Mouse (Mus musculus): ENCODE measurements around the gene Zfp715. TPM values are rescaled to one million over a fixed set of nuclear protein-coding genes. Genes with fewer than 3 reads are reported as not detected.
"Not testable (repeated sequence)": the region's sequence is repeated elsewhere in the genome, so short reads cannot be mapped to it uniquely, and the experiment has no call there.

Gene Zfp715
- polyA plus RNA-seq, 1 experiment from 2014 or later: 7.8 TPM

DNA sequence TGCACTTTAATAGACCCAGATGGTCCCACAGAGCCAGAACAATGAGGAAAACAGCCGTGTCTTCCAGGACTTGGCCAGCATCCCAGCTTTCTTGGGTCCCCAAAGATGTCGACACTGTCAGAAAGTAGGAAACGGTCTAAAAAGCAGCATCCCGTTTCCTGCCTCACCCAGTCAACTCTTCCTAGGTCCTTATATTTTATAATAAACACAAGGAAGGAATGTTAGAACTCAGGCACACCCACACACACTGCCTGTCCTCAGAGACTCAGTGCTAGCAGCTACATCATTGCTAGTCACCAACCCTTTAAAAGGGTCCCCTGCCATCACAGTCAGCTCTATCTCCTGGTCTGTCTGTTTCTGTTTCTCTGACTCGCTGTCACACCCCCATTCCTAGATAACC is 35.7 kb downstream of the Zfp715 start:
- H3K36me3 ChIP-seq: no peaks in the 10 kb centered on the region
- H3K4me3 ChIP-seq: no peak overlapping the region
- no peak overlapping the region for H3K27ac ChIP-seq
- no peak for DNase-seq (ENCODE audit: low spot score)
- 66% methylated on average over 5 of the region's 5 CpGs for WGBS
- H3K4me1 ChIP-seq (replicated peaks): no peaks in the 10 kb centered on the region
- no peaks in the 10 kb centered on the region for H3K27me3 ChIP-seq (ENCODE audit: insufficient read depth, poor library complexity, severe bottlenecking)
- H3K9me3 ChIP-seq: peaks cover 5% of the 10 kb centered on the region; the same call in 1 of the 2 replicates

DNA sequence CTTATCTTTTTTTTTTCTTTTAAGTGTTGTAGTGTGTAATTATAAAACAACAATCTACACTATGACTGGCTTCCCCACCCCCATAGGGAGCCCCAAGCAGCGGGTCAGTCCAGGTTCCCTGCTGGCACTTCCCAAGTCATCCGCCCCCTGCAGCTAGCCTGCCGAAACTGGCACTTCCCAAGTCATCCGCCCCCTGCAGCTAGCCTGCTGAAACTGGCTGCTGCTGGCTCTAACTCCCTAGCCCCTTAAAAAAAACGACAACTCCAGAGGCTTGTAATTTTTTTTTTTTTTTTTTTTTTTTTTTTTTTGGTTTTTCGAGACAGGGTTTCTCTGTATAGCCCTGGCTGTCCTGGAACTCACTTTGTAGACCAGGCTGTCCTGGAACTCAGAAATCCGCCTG is 36.9 kb downstream of the Zfp715 start:
- not testable (repeated sequence) for H3K27me3 ChIP-seq (ENCODE audit: insufficient read depth, poor library complexity, severe bottlenecking); H3K4me3 ChIP-seq; H3K27ac ChIP-seq; DNase-seq (ENCODE audit: low spot score); H3K36me3 ChIP-seq; H3K4me1 ChIP-seq (replicated peaks)
- 48% methylated on average over 7 of the region's 7 CpGs for WGBS
- peaks cover 11% of the 10 kb centered on the region; the same call in 1 of the 2 replicates for H3K9me3 ChIP-seq

- peaks cover 20% of the 10 kb centered on the region; the same call in 1 of the 2 replicates for H3K9me3 ChIP-seq
- no peaks in the 10 kb centered on the region for H3K27me3 ChIP-seq (ENCODE audit: insufficient read depth, poor library complexity, severe bottlenecking)
- H3K4me3 ChIP-seq: no peak overlapping the region
- H3K36me3 ChIP-seq: no peaks in the 10 kb centered on the region
- no peaks in the 10 kb centered on the region for H3K4me1 ChIP-seq (replicated peaks)
- H3K27ac ChIP-seq: no peak overlapping the region
- no peak for DNase-seq (ENCODE audit: low spot score)
- 69% methylated on average over 1 of the region's 1 CpGs for WGBS
Observed at GRCm38 (mm10) chr7:43273476-43273875, 39.6 kb downstream of the Zfp715 start.

DNA sequence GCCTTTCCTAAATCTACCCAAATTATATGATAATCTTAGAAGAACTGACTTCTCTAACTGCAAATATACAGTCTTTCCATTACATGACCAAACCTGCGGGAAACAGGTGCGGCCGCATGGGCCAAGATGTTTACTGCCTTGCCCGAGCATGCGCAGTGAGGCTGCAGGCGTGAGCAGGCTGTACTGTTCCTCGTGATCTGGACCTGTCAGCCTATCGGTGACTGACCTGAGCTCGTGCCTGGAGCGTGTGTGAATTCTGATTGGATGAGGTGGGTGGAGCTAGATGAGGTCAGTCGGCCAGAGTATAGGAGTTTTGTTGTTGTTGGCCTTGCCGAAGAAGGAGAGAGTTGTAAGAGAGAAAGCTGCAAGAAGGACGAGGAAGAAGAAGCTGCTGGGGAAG is 45.7 kb downstream of the Zfp715 start:
- not testable (repeated sequence) for H3K4me3 ChIP-seq; H3K36me3 ChIP-seq; DNase-seq (ENCODE audit: low spot score); H3K4me1 ChIP-seq (replicated peaks); H3K27ac ChIP-seq; H3K27me3 ChIP-seq (ENCODE audit: insufficient read depth, poor library complexity, severe bottlenecking)
- peaks cover 49% of the 10 kb centered on the region for H3K9me3 ChIP-seq
- WGBS: 92% methylated on average over 13 of the region's 13 CpGs

GRCm38 (mm10) chr7:43253540-43253939 is 59.6 kb downstream of the Zfp715 start:
- no peaks in the 10 kb centered on the region for H3K27me3 ChIP-seq (ENCODE audit: insufficient read depth, poor library complexity, severe bottlenecking)
- no peak overlapping the region for H3K27ac ChIP-seq
- peaks cover 40% of the 10 kb centered on the region for H3K9me3 ChIP-seq
- H3K4me3 ChIP-seq: no peak overlapping the region
- H3K36me3 ChIP-seq: no peaks in the 10 kb centered on the region
- 78% methylated on average over 7 of the region's 7 CpGs for WGBS
- no peak for DNase-seq (ENCODE audit: low spot score)
- no peaks in the 10 kb centered on the region for H3K4me1 ChIP-seq (replicated peaks)

GRCm38 (mm10) chr7:43250718-43251117 is 62.4 kb downstream of the Zfp715 start:
- H3K36me3 ChIP-seq; H3K4me1 ChIP-seq (replicated peaks); H3K27me3 ChIP-seq (ENCODE audit: insufficient read depth, poor library complexity, severe bottlenecking); H3K4me3 ChIP-seq; H3K27ac ChIP-seq; DNase-seq (ENCODE audit: low spot score): not testable (repeated sequence)
- 76% methylated on average over 1 of the region's 1 CpGs for WGBS
- peaks cover 40% of the 10 kb centered on the region for H3K9me3 ChIP-seq

Other genes starting within 250 kb of the Zfp715 start
- gene Zfp936, start 199.1 kb downstream of the Zfp715 start, polyA plus RNA-seq (2016; fragmentation: Nextera tagmentation; extraction: Ambion mirVana): not detected in 2 replicates
- 0.27 and 0.30 TPM in 2 replicates for gene Siglecf, start 38.0 kb upstream of the Zfp715 start, polyA plus RNA-seq (2016; fragmentation: Nextera tagmentation; extraction: Ambion mirVana)
- 0.14 and 0.17 TPM in 2 replicates for gene Siglecg, start 94.9 kb upstream of the Zfp715 start, polyA plus RNA-seq (2016; fragmentation: Nextera tagmentation; extraction: Ambion mirVana)
- gene Lim2, start 114.4 kb upstream of the Zfp715 start, polyA plus RNA-seq (2016; fragmentation: Nextera tagmentation; extraction: Ambion mirVana): not detected in 2 replicates
- not detected in 2 replicates for gene Nkg7, start 123.8 kb upstream of the Zfp715 start, polyA plus RNA-seq (2016; fragmentation: Nextera tagmentation; extraction: Ambion mirVana)
- not detected in 2 replicates for gene Cldnd2, start 127.5 kb upstream of the Zfp715 start, polyA plus RNA-seq (2016; fragmentation: Nextera tagmentation; extraction: Ambion mirVana)
- gene Etfb, start 130.8 kb upstream of the Zfp715 start, polyA plus RNA-seq (2016; fragmentation: Nextera tagmentation; extraction: Ambion mirVana): 226 and 249 TPM in 2 replicates
- gene Gm45233, start 130.8 kb upstream of the Zfp715 start, polyA plus RNA-seq (2016; fragmentation: Nextera tagmentation; extraction: Ambion mirVana): 0.47 and 0.51 TPM in 2 replicates
- 1.5 and 3.8 TPM in 2 replicates for gene Vsig10l, start 149.9 kb upstream of the Zfp715 start, polyA plus RNA-seq (2016; fragmentation: Nextera tagmentation; extraction: Ambion mirVana)
- gene Iglon5, start 176.8 kb upstream of the Zfp715 start, polyA plus RNA-seq (2016; fragmentation: Nextera tagmentation; extraction: Ambion mirVana): 0.80 and 2.2 TPM in 2 replicates
- gene 4931406B18Rik, start 192.6 kb upstream of the Zfp715 start, polyA plus RNA-seq (2016; fragmentation: Nextera tagmentation; extraction: Ambion mirVana): not detected in 2 replicates
- gene Cd33, start 231.1 kb upstream of the Zfp715 start, polyA plus RNA-seq (2016; fragmentation: Nextera tagmentation; extraction: Ambion mirVana): 0.61 and 1.2 TPM in 2 replicates
- 5.4 and 6.1 TPM in 2 replicates for gene Zfp658, start 249.0 kb upstream of the Zfp715 start, polyA plus RNA-seq (2016; fragmentation: Nextera tagmentation; extraction: Ambion mirVana)